Mouse (Mus musculus): ENCODE data around the gene Tanc1. TPM values are rescaled to one million over a fixed set of nuclear protein-coding genes. Genes with fewer than 3 reads are reported as not detected.

Gene Tanc1
- total RNA-seq, 2 experiments from 2014 or later = 3.3 to 3.4 TPM

- ATAC-seq (replicated peaks; ENCODE audit: low FRiP score, poor library complexity, severe bottlenecking) = no peak
Observed at GRCm38 (mm10) chr2:59611216-59611810, 529 bp upstream of the Tanc1 start.

GRCm38 (mm10) chr2:59612733-59613473 is 1.1 kb downstream of the Tanc1 start:
- no peak for ATAC-seq (replicated peaks; ENCODE audit: low FRiP score, poor library complexity, severe bottlenecking)

GRCm38 (mm10) chr2:59613474-59614019 is 1.7 kb downstream of the Tanc1 start:
- ATAC-seq (replicated peaks; ENCODE audit: low FRiP score, poor library complexity, severe bottlenecking) = no peak

- no peak for ATAC-seq (replicated peaks; ENCODE audit: low FRiP score, poor library complexity, severe bottlenecking)
Observed at GRCm38 (mm10) chr2:59616890-59617289, 5.0 kb downstream of the Tanc1 start.

GRCm38 (mm10) chr2:59618996-59619395 is 7.2 kb downstream of the Tanc1 start:
- ATAC-seq (replicated peaks; ENCODE audit: low FRiP score, poor library complexity, severe bottlenecking) = no peak

- no peak for ATAC-seq (replicated peaks; ENCODE audit: low FRiP score, poor library complexity, severe bottlenecking)
Observed at GRCm38 (mm10) chr2:59620601-59621000, 8.8 kb downstream of the Tanc1 start.

- no peak for ATAC-seq (replicated peaks; ENCODE audit: low FRiP score, poor library complexity, severe bottlenecking)
Observed at GRCm38 (mm10) chr2:59622514-59623139, 10.8 kb downstream of the Tanc1 start.

- no peak for ATAC-seq (replicated peaks; ENCODE audit: low FRiP score, poor library complexity, severe bottlenecking)
Observed at GRCm38 (mm10) chr2:59623858-59624257, 12.0 kb downstream of the Tanc1 start.

GRCm38 (mm10) chr2:59625416-59625815 is 13.6 kb downstream of the Tanc1 start:
- no peak for ATAC-seq (replicated peaks; ENCODE audit: low FRiP score, poor library complexity, severe bottlenecking)

GRCm38 (mm10) chr2:59625927-59626326 is 14.1 kb downstream of the Tanc1 start:
- no peak for ATAC-seq (replicated peaks; ENCODE audit: low FRiP score, poor library complexity, severe bottlenecking)

GRCm38 (mm10) chr2:59626422-59626821 is 14.6 kb downstream of the Tanc1 start:
- ATAC-seq (replicated peaks; ENCODE audit: low FRiP score, poor library complexity, severe bottlenecking) = no peak

- ATAC-seq (replicated peaks; ENCODE audit: low FRiP score, poor library complexity, severe bottlenecking) = no peak
Observed at GRCm38 (mm10) chr2:59627502-59627901, 15.7 kb downstream of the Tanc1 start.

GRCm38 (mm10) chr2:59628057-59628901 is 16.4 kb downstream of the Tanc1 start:
- ATAC-seq (replicated peaks; ENCODE audit: low FRiP score, poor library complexity, severe bottlenecking) = no peak

- no peak for ATAC-seq (replicated peaks; ENCODE audit: low FRiP score, poor library complexity, severe bottlenecking)
Observed at GRCm38 (mm10) chr2:59629829-59630228, 18.0 kb downstream of the Tanc1 start.

- ATAC-seq (replicated peaks; ENCODE audit: low FRiP score, poor library complexity, severe bottlenecking) = no peak
Observed at GRCm38 (mm10) chr2:59631406-59631805, 19.6 kb downstream of the Tanc1 start.

- no peak for ATAC-seq (replicated peaks; ENCODE audit: low FRiP score, poor library complexity, severe bottlenecking)
Observed at GRCm38 (mm10) chr2:59633761-59634430, 22.1 kb downstream of the Tanc1 start.

GRCm38 (mm10) chr2:59637040-59637785 is 25.4 kb downstream of the Tanc1 start:
- ATAC-seq (replicated peaks; ENCODE audit: low FRiP score, poor library complexity, severe bottlenecking) = no peak

GRCm38 (mm10) chr2:59642722-59643121 is 30.9 kb downstream of the Tanc1 start:
- no peak for ATAC-seq (replicated peaks; ENCODE audit: low FRiP score, poor library complexity, severe bottlenecking)

- no peak for ATAC-seq (replicated peaks; ENCODE audit: low FRiP score, poor library complexity, severe bottlenecking)
Observed at GRCm38 (mm10) chr2:59644816-59645215, 33.0 kb downstream of the Tanc1 start.
